Mouse (Mus musculus) urinary bladder, adult 2 months (tissue): ENCODE results near the gene 1600015I10Rik. TPM values are rescaled to one million over a fixed set of nuclear protein-coding genes. Genes with fewer than 3 reads are reported as not detected.
"Not testable (repeated sequence)": the region's sequence is repeated elsewhere in the genome, so short reads cannot be mapped to it uniquely, and the experiment has no call there.

Experiments
- DNase-seq: peaks from one replicate; pipeline ENCODE4 v3.0.0; 2022; ENCODE audit warnings: low spot score
- polyA plus RNA-seq: library from polyadenylated mRNA; depleted of rRNA; stranded (reverse); fragments of >200 nt; gene quantifications from 2 replicates; pipeline ENCODE4 v1.2.3, GENCODE M21; 2012; rRNA removed

The 1600015I10Rik gene
- polyA plus RNA-seq, 1 experiment = not detected

DNA sequence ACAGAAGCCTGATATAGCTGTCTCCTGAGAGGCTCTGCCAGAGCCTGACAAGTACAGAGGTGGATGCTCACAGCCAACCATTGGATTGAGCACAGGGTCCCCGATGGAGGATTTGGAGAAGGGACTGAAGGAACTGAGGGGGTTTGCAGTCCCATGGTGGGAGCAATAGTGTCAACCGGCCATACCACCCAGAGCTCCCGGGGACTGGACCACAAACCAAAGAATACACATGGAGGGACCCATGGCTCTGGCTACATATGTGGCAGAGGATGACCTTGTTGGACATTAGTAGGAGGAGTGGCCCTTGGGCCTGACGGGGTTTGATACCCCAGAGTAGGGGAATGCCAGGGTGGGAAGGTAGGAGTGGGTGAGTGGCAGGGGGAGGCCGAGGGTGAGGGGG, 37.0 kb downstream of the 1600015I10Rik start:
- DNase-seq = not testable (repeated sequence)

DNA sequence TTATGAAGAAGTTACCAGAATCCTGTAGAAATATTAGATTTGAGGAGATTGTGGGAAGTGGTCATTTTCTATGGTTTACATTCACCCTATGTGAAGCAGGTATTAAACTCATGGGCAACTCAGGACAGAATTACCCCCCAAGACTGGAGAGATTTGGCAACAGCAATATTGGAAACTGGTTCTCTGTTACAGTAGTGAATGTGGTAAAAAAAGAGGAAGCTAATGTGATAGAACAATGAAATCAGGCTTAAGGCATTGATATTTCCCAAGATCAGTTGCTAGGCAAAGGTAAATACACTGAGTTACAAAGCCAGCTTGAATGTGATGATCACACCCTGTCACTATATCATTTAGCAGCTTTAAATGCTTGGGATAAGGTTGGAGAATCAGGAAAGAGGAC, 38.2 kb downstream of the 1600015I10Rik start:
- DNase-seq = no peak

DNA sequence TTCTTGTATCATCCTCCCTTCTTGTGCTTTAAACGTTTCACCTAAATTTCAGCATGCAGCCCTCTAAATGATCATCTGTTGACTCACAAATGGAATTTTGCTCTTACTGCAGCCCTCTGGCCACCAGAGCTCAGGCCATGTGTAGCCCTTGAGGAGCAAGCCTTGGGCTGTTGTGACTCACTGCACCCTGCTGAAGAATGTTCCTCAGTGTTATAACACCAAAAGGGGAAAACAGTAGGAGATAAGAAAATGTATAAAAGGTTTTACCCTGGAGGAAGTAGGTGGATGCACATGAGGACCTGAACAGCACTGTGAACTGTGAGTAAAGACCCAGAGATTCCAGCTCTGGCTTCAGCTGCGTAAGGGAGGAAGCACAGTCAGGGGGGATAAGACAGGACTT, 45.0 kb downstream of the 1600015I10Rik start, which contains the start of gene Doxl2:
Doxl2 (plus strand) TSS at position 301 of the 400 bp plus-strand sequence.
- DNase-seq = no peak

DNA sequence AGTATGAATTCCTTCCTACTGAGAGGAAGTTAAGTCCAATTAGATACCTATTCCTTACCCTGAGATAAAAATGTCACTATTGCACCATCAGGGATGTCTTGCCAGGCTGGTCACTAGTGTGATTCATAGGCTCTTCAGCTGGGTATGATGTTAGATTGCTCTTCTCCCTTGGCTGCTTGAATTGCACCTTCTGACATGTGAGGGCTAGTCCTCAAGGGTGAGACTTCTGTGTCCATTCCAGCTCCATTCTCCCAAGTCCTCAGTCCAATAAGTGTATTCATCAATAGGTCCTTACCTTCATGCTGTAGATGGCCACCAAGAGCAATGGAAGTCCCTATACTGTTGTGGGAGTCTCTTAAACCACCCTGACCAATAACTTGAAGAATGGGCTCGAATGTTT, 49.9 kb downstream of the 1600015I10Rik start:
- DNase-seq = no peak

- DNase-seq = no peak
Measured at GRCm38 (mm10) chr6:48982305-48982704, 52.6 kb downstream of the 1600015I10Rik start.

Other genes with a start within 250 kb of the 1600015I10Rik start
- gene Gimap4, start 245.3 kb upstream of the 1600015I10Rik start, polyA plus RNA-seq = 19.0 and 19.1 TPM in 2 replicates
- 22.4 and 25.3 TPM in 2 replicates for gene Gimap6, start 221.7 kb upstream of the 1600015I10Rik start, polyA plus RNA-seq
- gene Gm28053, start 211.3 kb upstream of the 1600015I10Rik start, polyA plus RNA-seq = 1.3 and 1.8 TPM in 2 replicates
- 0.65 and 1.0 TPM in 2 replicates for gene Gimap7, start 211.3 kb upstream of the 1600015I10Rik start, polyA plus RNA-seq
- 3.0 and 5.5 TPM in 2 replicates for gene Gimap1, start 190.8 kb upstream of the 1600015I10Rik start, polyA plus RNA-seq
- gene Gimap5, start 183.7 kb upstream of the 1600015I10Rik start, polyA plus RNA-seq = 6.1 and 7.7 TPM in 2 replicates
- gene Gimap3, start 159.0 kb upstream of the 1600015I10Rik start, polyA plus RNA-seq = 5.4 and 7.9 TPM in 2 replicates
- gene Tmem176a, start 89.0 kb upstream of the 1600015I10Rik start, polyA plus RNA-seq = 133 and 146 TPM in 2 replicates
- gene Tmem176b, start 88.4 kb upstream of the 1600015I10Rik start, polyA plus RNA-seq = 391 and 400 TPM in 2 replicates
- gene Aoc1, start 57.0 kb upstream of the 1600015I10Rik start, polyA plus RNA-seq = 0.08 and 0.18 TPM in 2 replicates
- gene Doxl2, start 45.1 kb downstream of the 1600015I10Rik start, polyA plus RNA-seq = not detected in 2 replicates
- gene Svs1, start 57.0 kb downstream of the 1600015I10Rik start, polyA plus RNA-seq = not detected in 2 replicates
- gene Gpnmb, start 106.7 kb downstream of the 1600015I10Rik start, polyA plus RNA-seq = 66.4 and 92.8 TPM in 2 replicates
- gene Malsu1, start 143.9 kb downstream of the 1600015I10Rik start, polyA plus RNA-seq = 29.2 and 31.8 TPM in 2 replicates